Mouse (Mus musculus): ENCODE measurements at regions not wholly inside any gene's neighbourhood (a gene's known extent, or its start where the extent isn't known, plus 50 kb on each side); places are given as distances from the start of the nearest gene placed in this dataset.

- TF ChIP-seq CTCF (IDR thresholded peaks at IDR 0.05; ENCODE audit: low read depth) (no peak), EP300 (optimal IDR thresholded peaks at IDR 0.05) (no peak)
These were observed 87.5 kb downstream of the Irx2 start for GRCm38 (mm10) chr13:72715959-72716680.

Measured in stomach, postnatal 0 days (tissue).